Mouse (Mus musculus) intestine, embryonic 16.5 days (tissue): ENCODE data around the gene Gimap7. TPM values are rescaled to one million over a fixed set of nuclear protein-coding genes. Genes with fewer than 3 reads are reported as not detected.

Experiments used
- ATAC-seq: fragments of 200-750 bp; cut with Nextera tagmentation; 2 replicates; pipeline ENCODE4 v1.8.0; 2017; ENCODE audit warnings: moderate TSS enrichment, moderate library complexity
- H3K27ac ChIP-seq: fragments of 300-500 bp; sonication (generic); 2 replicates; pipeline ENCODE4 v1.5.1; 2014; ENCODE audit warnings: mild to moderate bottlenecking, low read length
- H3K27me3 ChIP-seq: fragments of 300-500 bp; sonication (generic); replicated peaks from 2 replicates; pipeline ENCODE4 v1.6.1; 2014; ENCODE audit warnings: low read length, control low read depth, mixed read lengths; ENCODE audit not compliant: control insufficient read depth, insufficient read depth
- H3K36me3 ChIP-seq: fragments of 300-500 bp; sonication (generic); 2 replicates; pipeline ENCODE4 v1.6.1; 2014; ENCODE audit warnings: low read length, control low read depth; ENCODE audit not compliant: control insufficient read depth, insufficient read depth
- H3K4me1 ChIP-seq: fragments of 300-500 bp; sonication (generic); 2 replicates; pipeline ENCODE4 v1.6.1; 2014; ENCODE audit warnings: low read length, control low read depth, mixed read lengths; ENCODE audit not compliant: control insufficient read depth, insufficient read depth
- H3K4me2 ChIP-seq: fragments of 300-500 bp; sonication (generic); 2 replicates; pipeline ENCODE4 v1.6.1; 2014; ENCODE audit warnings: low read depth, low read length, control low read depth
- H3K4me3 ChIP-seq: fragments of 300-500 bp; sonication (generic); 2 replicates; pipeline ENCODE4 v1.5.1; 2014; ENCODE audit warnings: mild to moderate bottlenecking, low read length
- H3K9ac ChIP-seq: fragments of 300-500 bp; sonication (generic); 2 replicates; pipeline ENCODE4 v1.6.1; 2014; ENCODE audit warnings: low read depth, low read length
- H3K9me3 ChIP-seq: fragments of 300-500 bp; sonication (generic); 2 replicates; pipeline ENCODE4 v1.6.1; 2016; ENCODE audit warnings: low read length, control low read depth; ENCODE audit not compliant: control insufficient read depth
- WGBS: fragments of 180-500 bp; shearing (Covaris S2); extraction: QIAGEN DNeasy Blood & Tissue Kit; methylation state at CpG from one replicate; pipeline ENCODE4 v1.1.7; 2014; 5-methylcytosine and 5-hydroxymethylcytosine counted together
- polyA plus RNA-seq: library from polyadenylated mRNA; unstranded; fragments of >200 nt; fragmentation: Nextera tagmentation; extraction: Ambion mirVana; gene quantifications from 2 replicates; pipeline ENCODE4 v1.2.1, GENCODE M21; 2015

The Gimap7 gene
- polyA plus RNA-seq, result 0.28 and 0.34 TPM in 2 replicates

GRCm38 (mm10) chr6:48718455-48718854 is at the start of gene Gimap7, which contains the start of gene Gm28053:
Gene Gimap7, plus strand, starts transcription at chr6:48718621.
Gene Gm28053, plus strand, starts transcription at chr6:48718607.
- 53% methylated on average over 2 of the region's 2 CpGs for WGBS
- no peak for ATAC-seq
- Histone ChIP-seq H3K36me3 (no peaks in the 10 kb centered on the region), H3K9ac (no peak within 1 kb of the TSS), H3K27me3 (no peaks in the 10 kb centered on the region), H3K9me3 (no peaks in the 10 kb centered on the region), H3K4me1 (no peaks in the 10 kb centered on the region), H3K4me3 (no peak within 1 kb of the TSS), H3K4me2 (no peak within 1 kb of the TSS), H3K27ac (no peak within 1 kb of the TSS)

DNA sequence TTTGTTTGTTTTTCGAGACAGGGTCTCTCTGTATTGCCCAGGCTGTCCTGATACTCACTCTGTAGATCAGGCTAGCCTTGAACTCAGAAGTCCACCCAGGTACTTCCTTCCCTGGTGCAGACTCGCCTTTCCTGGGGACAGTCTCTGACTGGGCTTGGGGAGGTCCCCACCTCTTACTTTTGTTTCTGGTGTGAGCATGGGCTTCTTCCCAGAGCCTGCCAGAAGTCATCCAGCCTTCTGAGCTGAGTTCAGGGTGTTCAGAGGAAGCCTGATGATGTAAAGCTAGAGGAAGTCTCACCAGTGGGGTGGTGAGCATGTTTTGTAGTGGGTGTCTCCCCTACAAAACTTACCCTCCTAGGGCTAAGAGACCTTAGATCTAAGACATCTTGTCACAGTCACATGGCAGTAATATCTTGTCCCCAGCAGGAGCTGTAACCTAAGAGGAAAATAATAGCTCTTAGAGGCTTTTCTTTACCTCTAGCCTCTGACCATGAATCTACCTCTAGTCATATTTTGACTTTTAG is 48.9 kb upstream of the Gimap7 start:
- Histone ChIP-seq H3K9ac (no peak overlapping the region), H3K4me1 (peaks cover 3% of the 10 kb centered on the region), H3K27me3 (no peaks in the 10 kb centered on the region), H3K4me2 (no peak overlapping the region), H3K27ac (no peak overlapping the region), H3K9me3 (no peaks in the 10 kb centered on the region), H3K4me3 (no peak overlapping the region), H3K36me3 (no peaks in the 10 kb centered on the region)
- no peak for ATAC-seq
- WGBS, result 65% methylated on average over 2 of the region's 2 CpGs

DNA sequence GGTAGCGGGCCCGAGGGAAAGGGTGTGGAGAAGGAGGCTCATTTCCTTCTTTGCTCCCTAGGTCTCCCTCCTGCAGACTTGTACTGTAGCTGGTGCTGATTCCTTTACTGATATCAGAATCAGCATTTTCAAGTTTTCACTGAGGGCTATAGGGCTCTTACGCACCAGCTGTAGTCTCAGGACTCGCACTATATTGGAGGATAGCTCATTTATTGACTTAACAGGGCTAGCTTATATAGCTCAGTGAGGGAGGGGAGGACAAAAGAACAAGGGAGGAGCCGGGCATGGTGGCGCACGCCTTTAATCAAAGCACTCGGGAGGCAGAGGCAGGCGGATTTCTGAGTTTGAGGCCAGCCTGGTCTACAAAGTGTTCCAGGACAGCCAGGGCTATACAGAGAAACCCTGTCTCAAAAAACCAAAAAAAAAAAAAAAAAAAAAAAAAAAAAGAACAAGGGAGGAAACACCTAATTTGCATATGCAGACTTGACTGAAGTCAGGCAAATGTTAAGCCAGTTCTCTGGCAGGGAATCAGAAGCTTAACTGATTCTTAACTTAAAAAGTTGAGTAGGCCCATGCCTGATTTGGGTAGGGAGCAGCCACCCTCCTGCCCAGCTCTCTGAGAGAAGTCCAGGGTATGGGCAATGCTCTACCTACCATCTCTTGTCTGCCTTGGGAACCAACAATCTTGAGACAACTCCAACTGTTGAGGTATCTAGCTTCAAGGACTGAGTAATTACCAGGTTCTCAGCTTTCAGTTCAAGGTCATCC is 43.9 kb upstream of the Gimap7 start:
- Histone ChIP-seq H3K27ac (no peak overlapping the region), H3K4me3 (no peak overlapping the region), H3K9me3 (no peaks in the 10 kb centered on the region), H3K27me3 (no peaks in the 10 kb centered on the region), H3K4me1 (peaks cover 3% of the 10 kb centered on the region; the same call in 1 of the 2 replicates), H3K9ac (no peak overlapping the region), H3K4me2 (no peak overlapping the region), H3K36me3 (no peaks in the 10 kb centered on the region)
- 0 out of 2 replicates have a peak, but pooled peaks have one; percentile 21 for ATAC-seq
- 85% methylated on average over 9 of the region's 9 CpGs for WGBS

DNA sequence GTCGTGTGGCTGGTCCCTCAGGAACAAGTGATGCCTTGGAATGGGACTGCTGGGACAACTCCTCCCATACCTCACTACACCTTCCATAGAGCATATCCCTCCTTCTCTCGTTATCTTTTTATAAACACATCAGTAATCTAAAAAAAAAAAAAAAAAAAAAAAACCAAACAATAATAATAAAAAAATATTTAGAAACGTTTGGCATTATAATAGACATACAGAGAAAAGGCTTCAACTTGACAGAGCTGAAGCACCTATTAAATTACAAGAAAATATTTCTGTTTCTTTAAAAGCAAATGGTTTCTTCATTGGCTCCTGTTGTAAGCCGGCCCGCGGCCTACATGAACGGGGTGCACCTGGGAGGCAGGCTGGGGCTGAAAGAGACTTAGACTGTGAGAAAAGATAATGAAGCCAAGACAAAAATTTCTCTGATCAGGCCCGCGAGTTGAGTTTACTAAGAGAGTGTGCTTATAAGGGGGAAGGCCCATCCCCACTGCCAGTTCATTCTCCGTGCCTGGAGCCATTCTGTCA is 43.0 kb upstream of the Gimap7 start:
- Histone ChIP-seq H3K9me3 (no peaks in the 10 kb centered on the region), H3K27ac (peak overlapping the region; percentile 72), H3K27me3 (no peaks in the 10 kb centered on the region), H3K4me1 (peaks cover 3% of the 10 kb centered on the region; the same call in 1 of the 2 replicates), H3K9ac (peak overlapping the region; percentile 59), H3K36me3 (no peaks in the 10 kb centered on the region), H3K4me3 (peak overlapping the region; percentile 47), H3K4me2 (peak overlapping the region; percentile 56)
- ATAC-seq, result no peak; the same call in 1 of the 2 replicates
- 38% methylated on average over 10 of the region's 10 CpGs for WGBS

DNA sequence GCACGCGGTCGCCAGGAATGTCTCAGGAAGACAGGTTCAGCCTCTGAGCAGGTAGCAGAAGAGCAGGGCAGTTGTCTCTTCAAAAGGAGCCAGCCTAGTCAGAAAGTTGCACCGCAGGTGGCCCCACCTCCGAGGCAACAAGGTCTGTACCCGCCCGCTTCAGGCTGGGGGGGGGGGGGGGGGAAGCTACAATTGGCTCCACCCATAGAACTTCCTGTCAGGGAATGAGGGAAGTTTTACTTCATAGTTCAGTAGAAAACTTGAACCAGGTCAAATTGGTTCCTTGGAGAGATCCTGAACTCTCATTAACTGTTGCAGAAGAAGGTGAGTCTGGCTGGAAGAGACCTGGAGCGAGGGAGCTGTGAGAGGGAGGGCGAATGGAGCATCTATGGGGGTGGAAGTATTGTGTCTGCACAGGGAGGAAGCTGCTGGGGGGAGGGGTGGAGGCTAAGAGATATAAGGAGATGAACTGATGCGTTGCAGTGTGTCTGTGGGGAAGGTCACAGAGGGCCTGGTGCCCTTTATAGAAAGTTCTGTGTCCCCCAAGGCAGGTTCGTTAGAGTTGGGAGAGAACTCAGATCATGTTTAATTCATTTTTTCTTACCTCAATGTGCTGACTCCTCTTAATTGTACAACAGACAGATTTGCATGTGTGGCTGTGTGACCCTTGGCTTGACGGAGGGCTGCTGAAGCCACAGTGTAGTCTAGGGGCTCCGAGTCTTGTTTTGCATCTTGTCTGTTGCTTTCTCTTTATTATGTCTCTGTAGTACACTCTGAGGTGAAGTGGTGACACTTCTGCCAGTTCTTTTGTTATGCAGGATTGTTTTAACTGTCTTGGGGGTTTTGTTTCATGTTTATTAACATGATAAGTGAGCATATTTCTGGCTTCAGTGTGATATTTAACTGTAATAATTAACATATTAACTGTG is 42.2 kb upstream of the Gimap7 start, which contains the start of gene Gimap9:
TSS of gene Gimap9 (plus strand) at position 199 of the 929 bp plus-strand sequence.
- Histone ChIP-seq H3K27ac (peak within 1 kb of the TSS; percentile 72), H3K9me3 (no peaks in the 10 kb centered on the region), H3K9ac (peak within 1 kb of the TSS; percentile 59), H3K4me3 (peak within 1 kb of the TSS; percentile 47), H3K36me3 (no peaks in the 10 kb centered on the region), H3K27me3 (no peaks in the 10 kb centered on the region), H3K4me2 (peak within 1 kb of the TSS; percentile 56), H3K4me1 (peaks cover 3% of the 10 kb centered on the region; the same call in 1 of the 2 replicates)
- WGBS, result 21% methylated on average over 13 of the region's 13 CpGs
- peak; percentile 81 for ATAC-seq

DNA sequence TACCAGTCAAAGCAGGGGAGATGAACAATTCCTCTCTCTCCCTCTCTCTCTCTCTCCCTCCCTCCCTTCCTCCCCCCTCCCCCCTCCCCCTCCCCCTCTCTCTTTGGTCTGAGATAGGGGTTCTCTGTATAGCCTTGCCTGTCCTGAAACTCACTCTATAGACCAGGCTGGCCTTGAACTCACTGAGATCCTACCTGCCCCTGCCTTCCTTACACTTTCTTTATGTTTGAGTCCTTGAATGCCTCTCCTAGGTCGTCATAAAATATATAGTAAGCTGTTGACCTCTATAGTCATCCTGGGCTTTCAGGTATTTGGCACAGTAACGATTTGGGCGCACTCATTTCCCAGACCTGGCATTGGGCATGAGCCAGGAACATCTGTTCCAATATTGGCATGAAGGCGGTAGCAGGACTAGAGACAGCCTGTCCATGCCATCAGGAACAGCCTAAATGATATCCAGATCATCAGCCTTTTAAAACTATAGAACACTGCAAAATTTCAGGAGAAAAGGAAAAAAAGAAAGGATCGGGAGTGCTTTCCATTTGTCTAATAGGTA is 41.5 kb upstream of the Gimap7 start:
- H3K4me3 ChIP-seq, result peak overlapping the region; percentile 47; the same call in 1 of the 2 replicates
- H3K36me3 ChIP-seq, result no peaks in the 10 kb centered on the region
- H3K4me2 ChIP-seq, result peak overlapping the region; percentile 56; the same call in 1 of the 2 replicates
- ATAC-seq, result no peak
- H3K9ac ChIP-seq, result no peak overlapping the region
- peaks cover 3% of the 10 kb centered on the region; the same call in 1 of the 2 replicates for H3K4me1 ChIP-seq
- no peaks in the 10 kb centered on the region for H3K27me3 ChIP-seq
- no peaks in the 10 kb centered on the region for H3K9me3 ChIP-seq
- no peak overlapping the region for H3K27ac ChIP-seq
- WGBS, result 80% methylated on average over 5 of the region's 5 CpGs

DNA sequence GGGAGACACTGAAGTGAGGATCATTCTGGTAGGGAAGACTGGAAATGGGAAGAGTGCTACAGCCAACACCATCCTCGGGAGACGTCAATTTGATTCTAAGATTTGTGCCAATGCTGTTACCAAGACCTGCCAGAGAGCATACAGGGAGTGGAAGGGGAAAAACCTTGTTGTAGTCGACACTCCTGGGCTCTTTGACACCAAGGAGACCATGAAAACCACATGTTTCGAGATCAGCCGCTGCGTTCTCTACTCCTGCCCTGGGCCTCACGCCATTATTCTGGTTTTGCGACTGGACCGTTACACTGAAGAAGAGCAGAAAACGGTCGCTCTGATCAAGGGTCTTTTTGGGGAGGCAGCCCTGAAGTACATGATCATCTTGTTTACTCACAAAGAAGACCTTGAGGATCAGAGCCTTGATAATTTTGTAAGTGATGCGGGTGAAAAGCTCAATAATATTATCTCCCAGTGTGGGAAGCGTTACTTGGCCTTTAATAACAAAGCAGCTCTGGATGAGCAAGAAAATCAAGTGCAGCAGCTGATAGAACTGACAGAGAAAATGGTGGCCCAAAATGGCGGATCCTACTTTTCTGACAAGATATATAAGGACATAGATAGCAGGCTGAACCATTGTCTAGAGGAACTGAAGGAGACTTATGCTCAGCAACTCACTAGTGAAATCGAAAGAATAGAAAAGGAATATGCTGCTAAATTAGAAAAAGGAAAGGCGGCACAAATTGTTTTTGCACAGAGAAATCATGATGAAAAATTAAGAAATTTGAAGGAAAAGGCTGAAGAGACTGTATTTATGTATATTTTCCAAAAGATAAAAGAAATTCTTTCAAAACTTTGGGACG is 40.7 kb upstream of the Gimap7 start:
- Histone ChIP-seq H3K27ac (no peak overlapping the region), H3K4me2 (no peak overlapping the region), H3K4me3 (no peak overlapping the region), H3K36me3 (no peaks in the 10 kb centered on the region), H3K4me1 (peaks cover 3% of the 10 kb centered on the region; the same call in 1 of the 2 replicates), H3K9ac (no peak overlapping the region), H3K27me3 (no peaks in the 10 kb centered on the region), H3K9me3 (no peaks in the 10 kb centered on the region)
- ATAC-seq, result no peak
- 92% methylated on average over 17 of the region's 17 CpGs for WGBS

GRCm38 (mm10) chr6:48678391-48678790 is 40.0 kb upstream of the Gimap7 start:
- no peak for ATAC-seq
- no peak overlapping the region for H3K9ac ChIP-seq
- 72% methylated on average over 4 of the region's 4 CpGs for WGBS
- H3K4me1 ChIP-seq, result peaks cover 3% of the 10 kb centered on the region; the same call in 1 of the 2 replicates
- no peaks in the 10 kb centered on the region for H3K9me3 ChIP-seq
- H3K4me3 ChIP-seq, result no peak overlapping the region
- H3K4me2 ChIP-seq, result no peak overlapping the region
- H3K36me3 ChIP-seq, result no peaks in the 10 kb centered on the region
- no peaks in the 10 kb centered on the region for H3K27me3 ChIP-seq
- no peak overlapping the region for H3K27ac ChIP-seq
